Mouse (Mus musculus) limb, embryonic 11.5 days (tissue): ENCODE measurements around the gene Tmem270. TPM values are rescaled to one million over a fixed set of nuclear protein-coding genes. Genes with fewer than 3 reads are reported as not detected.

Experiments
- ATAC-seq: fragments of 200-750 bp; cut with Nextera tagmentation; 2 replicates; pipeline ENCODE4 v1.8.0; 2017; ENCODE audit warnings: low read depth; ENCODE audit not compliant: insufficient number of reproducible peaks, low FRiP score, low TSS enrichment
- DNase-seq: peaks from one replicate; pipeline ENCODE4 v3.0.0-alpha.2; 2015; ENCODE audit warnings: low spot score
- H3K27ac ChIP-seq: fragments of 300-500 bp; sonication (generic); replicated peaks from 2 replicates; pipeline ENCODE4 v1.5.1; 2014; ENCODE audit warnings: low read depth, mild to moderate bottlenecking, low read length
- H3K27me3 ChIP-seq: fragments of 300-500 bp; sonication (generic); 2 replicates; pipeline ENCODE4 v1.6.1; 2014; ENCODE audit warnings: mild to moderate bottlenecking, low read length, mixed read lengths; ENCODE audit not compliant: control insufficient read depth, insufficient read depth
- H3K36me3 ChIP-seq: fragments of 300-500 bp; sonication (generic); 2 replicates; pipeline ENCODE4 v1.6.1; 2014; ENCODE audit warnings: mild to moderate bottlenecking, low read length, moderate library complexity, mixed read lengths; ENCODE audit not compliant: control insufficient read depth, insufficient read depth
- H3K4me1 ChIP-seq: fragments of 300-500 bp; sonication (generic); 2 replicates; pipeline ENCODE4 v1.6.1; 2014; ENCODE audit warnings: low read length, mixed read lengths; ENCODE audit not compliant: control insufficient read depth, insufficient read depth
- H3K4me2 ChIP-seq: fragments of 300-500 bp; sonication (generic); 2 replicates; pipeline ENCODE4 v1.6.1; 2014; ENCODE audit warnings: low read depth, mild to moderate bottlenecking, moderate library complexity; ENCODE audit not compliant: severe bottlenecking
- H3K4me3 ChIP-seq: fragments of 300-500 bp; sonication (generic); 2 replicates; pipeline ENCODE4 v1.5.1; 2014; ENCODE audit warnings: low read depth, low read length
- H3K9ac ChIP-seq: fragments of 300-500 bp; sonication (generic); 2 replicates; pipeline ENCODE4 v1.6.1; 2014; ENCODE audit warnings: mild to moderate bottlenecking, low read length
- H3K9me3 ChIP-seq: fragments of 300-500 bp; sonication (generic); 2 replicates; pipeline ENCODE4 v1.6.1; 2016; ENCODE audit warnings: low read length; ENCODE audit not compliant: control insufficient read depth
- WGBS: fragments of 180-500 bp; shearing (Covaris S2); extraction: QIAGEN DNeasy Blood & Tissue Kit; methylation state at CpG from one replicate; pipeline ENCODE4 v1.1.7; 2014; 5-methylcytosine and 5-hydroxymethylcytosine counted together
- polyA plus RNA-seq: library from polyadenylated mRNA; unstranded; fragments of >200 nt; fragmentation: Nextera tagmentation; extraction: Ambion mirVana; gene quantifications from 2 replicates; pipeline ENCODE4 v1.2.1, GENCODE M21; 2014

The Tmem270 gene
- polyA plus RNA-seq, 1 experiment from 2014 or later = not detected

GRCm38 (mm10) chr5:134872597-134872996, 33.9 kb downstream of the Tmem270 start:
- DNase-seq (no peak), ATAC-seq (no peak)
- Histone ChIP-seq H3K9ac (no peak overlapping the region), H3K36me3 (no peaks in the 10 kb centered on the region), H3K27ac (no peak overlapping the region), H3K4me3 (no peak overlapping the region), H3K4me1 (peaks cover 3% of the 10 kb centered on the region; the same call in 1 of the 2 replicates), H3K4me2 (no peak overlapping the region), H3K9me3 (no peaks in the 10 kb centered on the region), H3K27me3 (no peaks in the 10 kb centered on the region)
- 60% methylated on average over 5 of the region's 5 CpGs for WGBS

- H3K27me3 ChIP-seq = no peaks in the 10 kb centered on the region
- H3K27ac ChIP-seq = no peak overlapping the region
- no peak overlapping the region for H3K9ac ChIP-seq
- H3K9me3 ChIP-seq = no peaks in the 10 kb centered on the region
- no peak for ATAC-seq
- WGBS = 76% methylated on average over 5 of the region's 5 CpGs
- H3K4me1 ChIP-seq = peaks cover 7% of the 10 kb centered on the region; the same call in 1 of the 2 replicates
- no peak overlapping the region for H3K4me3 ChIP-seq
- no peak for DNase-seq
- H3K36me3 ChIP-seq = no peaks in the 10 kb centered on the region
- H3K4me2 ChIP-seq = no peak overlapping the region
Observed at GRCm38 (mm10) chr5:134868506-134868905, 38.0 kb downstream of the Tmem270 start.

GRCm38 (mm10) chr5:134867320-134868144, 39.0 kb downstream of the Tmem270 start:
- DNase-seq (peak; percentile 68), ATAC-seq (0 out of 2 replicates have a peak, but pooled peaks have one; percentile 29)
- Histone ChIP-seq H3K4me2 (peak overlapping the region; percentile 36; the same call in 1 of the 2 replicates), H3K36me3 (no peaks in the 10 kb centered on the region), H3K9me3 (no peaks in the 10 kb centered on the region), H3K27me3 (no peaks in the 10 kb centered on the region), H3K27ac (peak overlapping the region; percentile 72), H3K4me3 (no peak overlapping the region), H3K4me1 (peaks cover 7% of the 10 kb centered on the region; the same call in 1 of the 2 replicates), H3K9ac (peak overlapping the region; percentile 40; the same call in 1 of the 2 replicates)
- WGBS = 25% methylated on average over 18 of the region's 18 CpGs

GRCm38 (mm10) chr5:134865158-134865557, 41.4 kb downstream of the Tmem270 start:
- Histone ChIP-seq H3K9me3 (no peaks in the 10 kb centered on the region), H3K4me2 (no peak overlapping the region), H3K27ac (no peak overlapping the region), H3K36me3 (no peaks in the 10 kb centered on the region), H3K27me3 (no peaks in the 10 kb centered on the region), H3K9ac (no peak overlapping the region), H3K4me1 (peaks cover 7% of the 10 kb centered on the region; the same call in 1 of the 2 replicates), H3K4me3 (no peak overlapping the region)
- no peak for DNase-seq
- ATAC-seq = no peak
- WGBS = 55% methylated on average over 8 of the region's 8 CpGs

GRCm38 (mm10) chr5:134861902-134862497, 44.5 kb downstream of the Tmem270 start:
- Histone ChIP-seq H3K4me1 (no peaks in the 10 kb centered on the region; the same call in 1 of the 2 replicates), H3K36me3 (no peaks in the 10 kb centered on the region), H3K4me3 (no peak overlapping the region), H3K27me3 (no peaks in the 10 kb centered on the region), H3K9me3 (no peaks in the 10 kb centered on the region), H3K9ac (no peak overlapping the region), H3K27ac (no peak overlapping the region), H3K4me2 (no peak overlapping the region)
- no peak for ATAC-seq
- 59% methylated on average over 16 of the region's 16 CpGs for WGBS
- DNase-seq = no peak

DNA sequence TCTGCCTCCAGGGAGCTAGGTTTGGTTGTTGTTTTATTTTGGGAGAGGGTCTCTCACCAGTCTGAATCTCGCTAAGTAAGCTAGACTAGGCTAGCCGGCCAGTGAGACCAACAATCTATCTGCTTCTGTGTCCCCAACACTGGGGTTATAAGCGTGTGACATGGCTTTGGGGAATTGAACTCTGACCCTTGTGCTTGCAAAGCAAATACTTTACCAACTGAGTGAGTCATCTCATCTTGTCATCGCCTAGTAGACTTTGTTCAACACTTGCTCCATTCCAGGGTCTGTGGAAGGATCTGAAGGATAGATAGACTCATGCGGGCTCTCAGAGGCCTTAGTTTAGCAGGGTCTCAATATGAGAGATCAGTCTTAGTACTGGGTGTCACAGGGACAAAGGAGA, 47.3 kb downstream of the Tmem270 start:
- no peaks in the 10 kb centered on the region for H3K27me3 ChIP-seq
- H3K36me3 ChIP-seq = no peaks in the 10 kb centered on the region
- no peak overlapping the region for H3K27ac ChIP-seq
- H3K4me2 ChIP-seq = no peak overlapping the region
- no peak for DNase-seq
- WGBS = 88% methylated on average over 5 of the region's 5 CpGs
- ATAC-seq = no peak
- H3K9me3 ChIP-seq = no peaks in the 10 kb centered on the region
- H3K4me3 ChIP-seq = no peak overlapping the region
- no peaks in the 10 kb centered on the region for H3K4me1 ChIP-seq
- no peak overlapping the region for H3K9ac ChIP-seq

- H3K9me3 ChIP-seq = no peaks in the 10 kb centered on the region
- no peak for ATAC-seq
- H3K36me3 ChIP-seq = no peaks in the 10 kb centered on the region
- no peaks in the 10 kb centered on the region for H3K27me3 ChIP-seq
- no peak overlapping the region for H3K9ac ChIP-seq
- no peak for DNase-seq
- no peak overlapping the region for H3K4me2 ChIP-seq
- H3K4me3 ChIP-seq = no peak overlapping the region
- H3K27ac ChIP-seq = no peak overlapping the region
- no peaks in the 10 kb centered on the region for H3K4me1 ChIP-seq
- WGBS = 65% methylated on average over 10 of the region's 10 CpGs
Observed at GRCm38 (mm10) chr5:134858378-134858777, 48.2 kb downstream of the Tmem270 start.

GRCm38 (mm10) chr5:134852873-134853272, 53.7 kb downstream of the Tmem270 start:
- 91% methylated on average over 5 of the region's 5 CpGs for WGBS
- Histone ChIP-seq H3K4me2 (no peak overlapping the region), H3K9ac (no peak overlapping the region), H3K27ac (no peak overlapping the region), H3K4me1 (no peaks in the 10 kb centered on the region), H3K36me3 (no peaks in the 10 kb centered on the region), H3K4me3 (no peak overlapping the region), H3K27me3 (no peaks in the 10 kb centered on the region), H3K9me3 (no peaks in the 10 kb centered on the region)
- no peak for DNase-seq
- ATAC-seq = no peak
